Mouse (Mus musculus) gastrocnemius, postnatal 10 days (tissue): Measurements from ENCODE around the gene Cnnm4. TPM values are rescaled to one million over a fixed set of nuclear protein-coding genes. Genes with fewer than 3 reads are reported as not detected.
A peak's percentile ranks its signal among the peaks of the same experiment; 100 is the strongest.

Experiments
- DNase-seq: peaks from one replicate; pipeline ENCODE4 v3.0.0; 2021; ENCODE audit warnings: mixed read lengths
- microRNA-seq, 2 experiments: library from miRNA; unstranded; fragments of <30 nt; microRNA quantifications; one replicate each; pipeline ENCODE4 v1.2.0; 2021
- total RNA-seq, 2 experiments: library from RNA; stranded (reverse); gene quantifications; 2 replicates each; pipeline ENCODE4 v1.2.3; 2021

Cnnm4 gene
- total RNA-seq, 2 experiments from 2014 or later = 4.3 to 5.7 TPM

DNA sequence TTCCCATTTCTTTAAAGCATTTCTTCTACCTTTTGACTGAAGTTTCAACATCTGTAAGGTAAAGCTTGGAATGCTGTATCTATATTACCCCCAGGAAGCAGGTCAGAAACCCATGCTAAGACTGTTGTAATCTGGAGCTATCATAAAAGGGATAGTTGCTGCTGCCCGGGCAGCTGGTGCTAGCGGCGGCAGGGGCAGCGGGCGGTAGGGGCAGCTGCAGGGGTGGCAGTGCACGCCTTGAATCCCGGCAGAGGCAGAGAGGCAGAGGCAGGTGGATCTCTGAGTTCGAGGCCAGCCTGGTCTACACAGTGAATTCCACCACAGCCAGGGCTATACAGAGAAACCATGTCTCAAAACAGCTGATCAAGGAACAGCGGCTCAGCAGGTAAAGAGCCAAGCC is 71.5 kb downstream of the Cnnm4 start:
- DNase-seq = no peak

DNA sequence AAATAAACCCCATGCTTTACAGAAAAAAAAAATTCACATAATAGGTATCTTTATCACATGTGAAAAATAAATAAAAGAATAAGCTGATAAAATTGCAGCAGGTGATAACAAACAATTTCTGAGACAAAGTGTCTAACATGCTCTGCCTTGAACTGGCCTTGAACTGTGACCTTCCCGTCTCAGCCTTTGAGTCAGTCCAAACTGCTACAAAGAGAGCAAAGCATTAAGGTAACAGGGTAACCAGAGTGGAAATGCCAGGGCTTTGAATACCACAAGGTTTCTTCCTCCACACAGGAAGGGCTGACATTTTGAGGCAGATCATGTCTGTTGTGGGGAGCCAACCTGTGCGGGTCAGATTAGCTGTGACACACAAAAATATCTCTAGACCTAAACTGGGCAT is 74.0 kb downstream of the Cnnm4 start:
- no peak for DNase-seq

DNA sequence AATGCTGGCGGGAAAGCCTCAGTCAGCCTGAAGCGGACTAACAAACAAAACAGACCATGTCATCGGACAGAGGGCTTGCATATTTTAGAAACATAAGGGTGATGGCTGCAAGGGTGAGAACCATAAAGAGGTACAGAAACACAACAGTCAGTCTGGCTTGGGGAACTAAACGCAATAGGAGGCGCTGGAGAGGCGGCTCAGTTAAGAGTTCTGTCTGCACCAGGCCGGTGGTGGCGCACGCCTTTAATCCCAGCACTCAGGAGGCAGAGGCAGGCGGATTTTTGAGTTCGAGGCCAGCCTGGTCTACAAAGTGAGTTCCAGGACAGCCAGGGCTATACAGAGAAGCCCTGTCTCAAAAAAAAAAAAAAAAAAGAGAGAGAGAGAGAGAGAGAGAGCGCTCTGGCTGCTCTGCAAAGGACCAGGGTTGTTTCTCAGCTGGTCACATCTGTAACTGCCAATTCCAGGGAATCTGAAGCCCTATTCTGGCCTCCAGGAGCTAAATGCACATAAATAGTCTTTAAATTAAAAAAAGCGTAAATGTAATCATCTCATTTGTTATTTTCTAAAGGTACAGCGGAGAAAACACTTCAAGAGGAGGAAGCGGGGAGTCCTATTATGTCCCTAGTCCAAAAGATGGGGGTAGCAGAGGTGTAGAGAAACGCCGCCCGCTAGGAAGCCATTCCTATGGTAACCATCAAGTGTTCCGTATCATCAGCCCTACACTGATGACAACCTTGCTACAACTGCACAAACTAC is 74.6 kb downstream of the Cnnm4 start:
- no peak for DNase-seq

DNA sequence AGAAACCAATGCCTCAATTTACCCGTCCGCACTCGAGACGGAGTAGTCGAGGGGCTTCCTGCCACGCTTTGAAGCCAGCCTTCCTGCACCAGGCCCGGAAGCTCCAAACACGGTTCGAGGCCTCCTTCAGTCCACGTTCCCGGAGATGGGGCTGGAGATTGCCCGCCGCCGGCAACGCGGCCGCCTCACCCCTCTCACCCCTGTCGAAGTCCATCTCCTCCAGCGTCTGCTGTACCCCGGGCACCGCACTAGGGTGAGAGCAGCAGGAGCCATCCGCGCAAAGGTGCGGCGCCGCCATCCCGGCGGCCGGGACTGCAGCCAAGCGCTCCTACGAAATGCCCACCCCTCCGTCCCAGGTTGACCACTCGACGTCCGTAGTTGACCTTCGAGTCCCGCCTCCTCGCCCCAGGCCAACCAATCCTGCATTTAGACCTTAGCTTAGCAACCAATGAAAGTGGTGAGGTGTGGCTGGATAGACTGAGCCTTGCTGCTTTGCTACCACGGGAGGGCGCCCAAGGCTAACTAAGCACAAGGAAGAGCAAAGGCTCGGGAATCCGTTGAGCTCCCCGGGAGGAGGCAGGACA is 75.6 kb downstream of the Cnnm4 start, which contains the start of gene Ankrd39:
TSS of gene Ankrd39 (minus strand) at position 558 of the 584 bp plus-strand sequence.
- peak; percentile 95 for DNase-seq

DNA sequence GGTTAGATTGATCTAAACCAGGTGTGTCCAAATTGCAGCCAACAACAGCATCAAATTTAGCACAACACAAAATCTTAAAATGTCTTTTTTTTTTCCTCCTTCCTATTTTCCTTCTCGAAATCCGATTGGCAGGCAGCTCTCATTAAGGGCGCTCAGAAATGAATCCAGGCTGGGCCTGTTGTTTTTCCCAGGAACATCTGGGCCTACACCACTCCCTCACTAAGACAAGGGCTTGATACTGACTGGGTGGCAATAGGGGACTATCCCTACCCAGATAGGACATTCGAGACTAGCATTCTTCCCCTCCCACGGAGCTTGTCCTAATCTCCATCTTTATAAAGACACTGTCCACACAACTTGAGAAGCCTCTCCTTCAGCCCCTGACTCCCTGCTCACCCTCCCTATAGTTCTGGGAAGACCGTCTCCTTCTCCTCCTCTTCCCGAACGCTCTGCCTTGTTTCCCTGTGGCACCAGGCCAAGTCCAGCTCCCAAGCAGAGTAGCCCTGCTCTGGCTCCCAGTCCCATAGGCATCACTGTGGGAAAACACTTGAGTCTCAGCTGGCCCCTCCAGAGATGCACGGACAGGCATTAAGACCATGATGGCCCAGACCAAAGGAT is 76.7 kb downstream of the Cnnm4 start:
- peak; percentile 67 for DNase-seq

DNA sequence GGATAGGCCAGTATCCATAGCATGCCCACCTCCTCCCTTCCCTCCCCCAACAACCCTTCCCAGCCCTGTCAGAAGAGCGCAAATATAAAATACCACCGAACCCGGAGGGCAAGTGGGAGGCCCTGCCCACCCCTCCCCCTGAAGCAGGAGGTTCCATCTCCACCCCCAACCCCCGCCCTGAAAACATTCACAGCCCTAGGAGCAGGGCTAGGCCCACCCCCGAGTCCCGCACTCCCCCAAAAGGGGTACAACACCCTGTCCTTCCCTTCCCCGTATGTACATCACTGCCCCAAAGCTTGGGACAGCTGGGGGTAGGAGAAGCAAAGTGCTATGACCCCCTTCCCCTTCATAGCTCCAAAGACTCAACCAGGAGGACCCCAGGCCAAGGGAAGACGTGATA is 77.4 kb downstream of the Cnnm4 start:
- no peak for DNase-seq

DNA sequence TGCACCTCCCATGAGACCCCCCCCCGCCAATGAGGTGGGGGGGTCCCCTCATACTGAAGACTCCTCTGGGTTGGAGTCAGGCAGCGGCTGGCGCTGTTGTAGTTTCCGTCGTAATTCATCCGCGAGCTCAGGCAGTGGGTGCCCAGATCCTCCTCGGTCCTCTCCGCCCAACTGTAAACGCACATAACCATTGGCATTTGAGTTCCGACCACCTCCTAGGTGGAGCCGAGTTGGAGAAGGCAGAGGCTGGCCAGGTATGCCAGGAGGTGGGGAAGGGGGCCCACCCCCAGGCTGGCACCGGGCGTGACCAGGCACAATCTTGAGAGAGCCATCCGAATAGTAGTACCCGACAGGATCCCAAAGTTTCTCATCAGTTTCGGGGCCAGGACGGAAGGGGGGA is 78.1 kb downstream of the Cnnm4 start:
- no peak for DNase-seq

DNA sequence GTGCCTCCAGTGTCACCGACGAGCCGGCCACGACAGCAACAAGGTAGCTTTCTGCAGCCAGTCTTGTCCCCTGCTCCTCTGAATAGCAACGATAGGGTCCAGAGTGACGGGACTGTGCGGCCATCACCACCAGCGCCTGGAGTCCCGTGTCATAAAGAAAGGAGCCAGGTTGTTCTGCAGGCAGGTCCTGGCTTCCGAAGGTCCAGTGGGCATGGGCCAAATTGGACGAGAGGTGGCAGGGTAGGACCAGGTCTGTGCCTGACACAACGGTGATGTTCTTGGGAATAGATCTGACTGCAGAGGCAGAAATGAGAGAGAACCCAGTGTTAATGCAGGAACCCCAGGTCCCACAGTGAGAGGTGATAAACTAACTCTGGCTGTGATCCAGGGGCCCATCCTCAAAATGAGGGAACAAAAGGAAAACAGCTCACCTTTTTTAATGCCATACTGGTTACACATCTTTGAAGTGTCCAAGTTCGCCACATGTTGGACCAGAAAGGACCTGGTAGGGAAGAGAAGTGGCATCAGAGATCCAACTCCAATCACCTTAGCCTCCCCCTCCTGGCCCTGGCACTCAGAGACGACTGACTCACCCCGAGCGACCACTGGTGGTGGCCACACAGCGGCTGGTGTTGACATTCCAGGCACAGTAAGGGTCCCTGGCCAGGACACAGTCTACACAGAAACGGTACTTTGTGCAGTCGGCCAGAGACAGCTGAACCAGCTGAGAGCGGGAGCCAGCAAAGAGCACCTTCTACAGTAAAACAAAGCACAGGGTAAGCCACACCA is 78.8 kb downstream of the Cnnm4 start:
- no peak for DNase-seq

DNA sequence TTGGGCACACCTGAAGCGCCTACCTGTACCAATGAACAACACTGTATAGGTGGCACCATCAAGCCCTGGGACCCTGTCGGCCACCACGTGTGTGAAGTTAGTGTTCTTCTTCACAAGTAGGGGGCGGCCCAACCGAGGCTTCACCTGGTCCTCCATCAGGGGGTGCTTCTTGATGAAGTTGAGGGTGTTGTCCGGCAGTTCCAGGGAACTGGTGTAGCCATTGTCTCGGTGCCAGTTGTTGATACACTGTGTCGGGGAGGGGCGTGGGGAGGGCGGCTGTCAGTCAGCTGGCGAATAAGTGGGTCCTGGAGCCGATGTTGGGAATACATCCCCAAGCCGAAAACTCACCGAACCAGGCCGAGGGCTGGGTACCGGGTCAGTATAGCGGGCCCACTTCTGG is 80.5 kb downstream of the Cnnm4 start:
- no peak for DNase-seq

DNA sequence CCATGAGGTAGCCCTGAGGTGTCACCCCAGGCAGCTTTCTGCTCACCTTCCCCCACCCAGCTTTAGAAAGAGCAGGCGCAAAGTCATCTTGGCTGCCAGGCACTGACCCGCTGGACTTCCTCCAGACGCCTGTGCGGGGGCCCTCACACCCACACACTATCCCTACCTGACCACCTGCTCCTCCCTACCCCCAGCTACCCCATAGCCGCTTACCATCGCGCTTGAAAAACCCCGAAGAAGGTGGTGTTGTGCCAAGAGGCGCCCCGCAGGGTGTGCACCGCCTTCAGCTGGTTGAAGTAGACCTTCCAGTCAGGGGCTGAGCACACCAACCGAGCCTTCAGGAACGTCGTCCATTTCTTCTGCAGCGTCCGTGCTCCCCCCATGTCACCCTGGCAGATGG is 81.1 kb downstream of the Cnnm4 start:
- no peak for DNase-seq

DNA sequence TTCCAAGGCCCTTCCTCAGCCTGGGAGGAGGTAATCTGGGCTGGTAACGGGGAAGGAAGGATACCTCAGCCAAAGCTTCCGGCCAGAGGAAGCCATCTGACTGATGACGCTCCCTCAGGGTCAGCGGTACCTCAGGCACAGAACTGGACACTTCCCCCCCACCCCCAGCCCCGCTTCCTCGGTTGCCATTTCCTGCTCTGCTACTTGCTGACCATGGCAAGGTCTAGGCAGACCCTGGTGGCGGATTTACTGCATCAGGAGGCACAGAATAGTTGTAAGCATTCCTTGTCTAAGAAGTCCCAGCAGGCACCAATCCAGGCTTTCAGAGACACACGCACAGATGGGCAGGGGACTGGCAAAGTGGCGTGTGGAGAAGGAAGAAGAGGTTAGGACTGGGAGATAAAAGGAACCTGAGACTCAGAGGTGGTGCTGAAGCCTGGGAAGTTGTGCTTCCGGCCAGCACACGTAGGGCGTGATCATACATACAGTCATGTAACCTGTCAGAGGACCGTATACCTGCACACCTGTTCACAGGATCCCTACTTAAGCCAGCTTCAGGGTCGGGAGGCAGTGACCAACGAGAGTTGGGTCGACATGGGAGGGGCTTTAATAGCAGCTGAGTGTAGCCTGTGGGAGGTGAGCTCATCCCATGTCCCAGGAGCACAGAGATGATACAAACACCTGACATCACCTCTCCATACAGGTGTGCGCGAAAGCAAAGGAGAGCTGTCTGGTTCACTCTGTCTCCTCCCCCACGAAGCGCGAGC is 83.4 kb downstream of the Cnnm4 start:
- DNase-seq = no peak

DNA sequence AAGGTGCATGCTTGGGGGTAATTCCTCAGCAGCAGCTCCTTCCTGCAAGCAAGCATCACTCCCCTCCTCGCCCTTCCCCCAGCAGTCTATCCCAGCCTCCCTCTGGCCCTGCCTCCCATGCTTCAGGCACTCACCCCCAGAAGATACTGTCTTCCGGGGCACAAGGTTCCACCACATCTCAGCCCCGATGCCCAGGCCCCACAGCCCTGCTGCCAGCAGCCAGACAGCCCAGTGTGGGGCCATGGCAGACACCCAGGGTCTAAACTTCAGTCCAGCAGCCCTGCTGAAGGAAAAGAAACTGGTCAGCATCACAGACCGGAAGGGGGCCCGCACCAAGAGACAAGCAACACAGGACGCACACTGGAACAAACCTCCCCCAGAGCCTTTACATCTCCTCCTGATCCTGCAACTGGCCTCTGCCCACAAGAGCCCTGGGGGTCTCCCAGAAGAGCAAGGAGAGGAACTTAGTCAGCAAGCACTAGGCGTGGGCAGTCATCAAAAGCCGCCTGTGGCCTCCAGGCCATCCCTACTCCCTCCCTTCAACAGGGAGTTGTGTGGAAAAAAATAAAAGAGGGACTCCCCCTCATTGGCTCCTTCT is 84.5 kb downstream of the Cnnm4 start:
- DNase-seq = no peak

DNA sequence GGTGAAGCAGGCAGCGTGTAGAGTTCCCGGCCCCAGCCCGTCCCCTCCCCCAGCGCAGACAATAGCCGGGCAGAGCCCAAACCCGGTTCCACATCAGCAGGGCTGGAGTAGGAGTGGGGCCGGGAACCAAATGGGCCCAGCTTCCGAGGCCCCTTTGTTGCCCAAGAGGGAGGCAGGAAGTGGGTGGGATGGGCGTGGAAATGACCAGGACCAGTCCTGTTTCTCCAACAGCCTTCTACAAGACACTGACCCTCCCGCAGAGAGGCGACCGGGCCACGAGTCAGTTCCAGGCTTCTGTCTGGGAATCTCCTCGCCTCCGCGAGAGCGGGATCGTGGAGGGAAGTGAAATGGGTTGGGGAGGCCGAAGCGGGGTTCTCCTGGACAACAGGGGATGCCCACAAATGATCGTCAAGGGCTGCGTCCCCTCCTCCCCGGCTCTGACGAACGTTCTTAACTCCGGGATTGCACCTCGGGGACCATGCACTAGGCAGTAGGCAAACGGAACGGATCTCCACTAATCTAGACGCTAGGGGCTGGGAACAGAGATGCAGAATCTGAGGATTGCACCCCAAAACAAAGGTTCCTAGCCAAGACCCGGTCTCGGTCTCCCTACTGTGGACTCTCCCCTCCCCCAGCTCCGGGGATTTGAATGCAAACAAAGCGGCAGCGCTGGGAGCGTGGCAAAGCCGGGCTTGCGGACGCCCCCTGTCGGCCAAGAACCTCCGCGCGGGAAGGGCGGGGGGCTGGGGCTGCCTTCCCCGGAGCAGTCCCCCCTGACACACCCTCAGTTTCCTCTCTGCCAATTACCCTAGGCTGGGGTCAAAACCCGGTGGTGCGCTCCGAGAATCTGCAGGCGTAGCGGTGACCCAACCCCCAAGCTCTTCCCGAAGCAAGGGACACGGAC is 85.4 kb downstream of the Cnnm4 start:
- DNase-seq = peak; percentile 96

DNA sequence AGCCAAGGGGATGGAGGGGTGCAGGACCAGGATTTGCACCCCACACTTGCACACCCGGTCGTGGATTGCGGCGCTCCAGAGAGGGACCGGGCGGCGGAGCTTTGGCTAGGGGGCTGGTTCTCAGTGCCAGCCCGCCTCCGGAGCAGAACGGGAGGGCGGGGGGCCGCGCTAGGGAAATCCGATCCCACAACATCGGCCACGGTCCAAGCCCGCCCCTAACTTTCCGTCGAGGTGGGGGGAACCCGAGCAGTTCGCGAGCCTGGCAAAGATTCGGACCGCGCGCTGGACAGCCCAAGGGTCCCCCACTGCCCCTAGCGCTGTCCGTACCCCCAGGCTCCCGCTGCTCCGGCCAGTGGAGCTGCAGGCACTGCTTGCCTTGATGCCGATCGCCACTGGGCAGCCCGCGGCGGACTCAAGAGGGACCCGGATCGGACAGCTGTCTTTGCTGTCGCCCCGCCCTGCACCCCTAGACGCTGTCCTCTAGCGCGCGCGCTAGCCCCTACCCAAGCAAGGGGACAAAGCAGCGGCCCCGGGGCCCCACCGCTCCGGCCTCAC is 86.1 kb downstream of the Cnnm4 start:
- DNase-seq = peak; percentile 91

Small RNA genes within 50 kb of the gene (microRNA-seq; reads per million reads assigned to microRNA genes)
- gene Gm47280 = 0 reads per million in 2 experiments

Other genes starting within 250 kb of the Cnnm4 start
- gene Uggt1, start 226.9 kb upstream of the Cnnm4 start, total RNA-seq = 10 to 100 TPM; 21.9 to 27.5 TPM
- gene Neurl3, start 196.9 kb upstream of the Cnnm4 start, total RNA-seq = 1 to 10 TPM; 1.9 to 2.5 TPM
- gene Arid5a, start 163.9 kb upstream of the Cnnm4 start, total RNA-seq = 10 to 100 TPM; 15.5 to 16.4 TPM
- gene Kansl3, start 102.4 kb upstream of the Cnnm4 start, total RNA-seq = 10 to 100 TPM; 28.4 to 36.9 TPM
- gene Fer1l5, start 99.3 kb upstream of the Cnnm4 start, total RNA-seq = not detected
- gene Lman2l, start 26.3 kb upstream of the Cnnm4 start, total RNA-seq = 10 to 100 TPM; 17.7 to 20.3 TPM
- gene Cnnm3, start 40.2 kb downstream of the Cnnm4 start, total RNA-seq = 10 to 100 TPM; 14.5 to 18.2 TPM
- gene Ankrd23, start 65.3 kb downstream of the Cnnm4 start, total RNA-seq = 100 to 1,000 TPM; 419 to 469 TPM
- gene Gm42417, start 67.8 kb downstream of the Cnnm4 start, total RNA-seq = 100 to 1,000 TPM; 193 to 229 TPM
- gene Ankrd39, start 75.8 kb downstream of the Cnnm4 start, total RNA-seq = 10 to 100 TPM; 10.9 to 11.4 TPM
- 10 to 100 TPM; 16.3 to 22.4 TPM for gene Sema4c, start 86.7 kb downstream of the Cnnm4 start, total RNA-seq
- gene Fam178b, start 211.6 kb downstream of the Cnnm4 start, total RNA-seq = 1 to 10 TPM; 3.0 to 3.1 TPM
- gene Cox5b, start 219.8 kb downstream of the Cnnm4 start, total RNA-seq = 1,000 to 10,000 TPM; 1,243 to 1,338 TPM
- gene 4933424G06Rik, start 238.5 kb downstream of the Cnnm4 start, total RNA-seq = not detected
- gene Actr1b, start 242.8 kb downstream of the Cnnm4 start, total RNA-seq = 100 to 1,000 TPM; 134 to 146 TPM